Mouse (Mus musculus) testis, adult 2 months (tissue): ENCODE results near the gene Mlf2.

Experiments
- CTCF ChIP-seq: fragments of 200-500 bp; IDR thresholded peaks from 2 replicates; pipeline ENCODE4 v1.5.1; 2012; ENCODE audit warnings: low read depth, mild to moderate bottlenecking, inconsistent platforms, low read length, moderate library complexity; ENCODE audit not compliant: control insufficient read depth, insufficient read depth, insufficient replicate concordance
- POLR2A ChIP-seq: fragments of 200-500 bp; IDR thresholded peaks from 2 replicates; pipeline ENCODE4 v1.6.1; 2012; ENCODE audit warnings: low read depth, mild to moderate bottlenecking, inconsistent platforms, low read length, moderate library complexity; ENCODE audit not compliant: control insufficient read depth

- TF ChIP-seq CTCF (no peak), POLR2A (no peak)
Measured at GRCm38 (mm10) chr6:124907767-124908166, 23.4 kb upstream of the Mlf2 start.
